Mouse (Mus musculus): Measurements from ENCODE around the gene Fam216a.

DNA sequence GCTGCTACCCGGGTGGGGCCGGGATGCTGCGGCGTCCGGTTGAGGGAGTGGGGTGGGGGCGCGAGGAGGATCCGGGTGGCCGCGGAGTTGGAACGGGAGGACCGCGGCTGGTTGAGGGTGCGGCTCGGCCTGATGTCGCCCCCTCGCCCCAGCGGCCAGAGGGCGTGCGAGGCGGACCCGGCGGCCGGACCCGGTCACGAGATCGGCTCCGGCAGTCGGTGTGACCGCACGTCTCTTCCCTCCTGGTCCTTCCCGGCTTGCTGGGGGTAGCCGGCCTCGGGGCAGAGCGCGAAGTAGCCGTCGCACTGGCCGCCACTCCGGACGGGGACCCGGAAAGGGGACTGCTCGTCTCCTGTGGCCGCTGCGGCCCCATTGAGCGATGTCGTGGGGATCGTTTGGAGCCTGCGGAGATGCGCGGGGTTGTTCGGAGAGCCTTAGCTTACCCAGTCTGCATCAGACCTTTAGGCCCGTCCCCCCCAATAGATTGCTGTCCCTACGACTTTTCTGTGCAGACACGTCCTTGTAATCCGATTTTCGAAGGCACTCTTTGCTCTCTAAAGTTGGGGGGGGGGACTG is 17.6 kb downstream of the Fam216a start:
- TF ChIP-seq CTCF (IDR thresholded peaks at IDR 0.05; ENCODE audit: control insufficient read depth, insufficient read depth, insufficient read length): no peak
- TF ChIP-seq MAX (IDR thresholded peaks at IDR 0.05): no peak
- TF ChIP-seq USF1 (IDR thresholded peaks at IDR 0.05; ENCODE audit: low read depth): no peak
- TF ChIP-seq CEBPB (IDR thresholded peaks at IDR 0.05; ENCODE audit: low read depth): no peak
- no peak for TF ChIP-seq MYOD1 (IDR thresholded peaks at IDR 0.05; ENCODE audit: control insufficient read depth, insufficient read length, low read depth)
